Mouse (Mus musculus): ENCODE measurements around the gene Tex46.

The Tex46 gene

GRCm38 (mm10) chr4:136610387-136610856, at the start of gene Tex46:
Gene Tex46 (plus strand): TSS chr4:136610437.
- DNase-seq = no peak

GRCm38 (mm10) chr4:136562755-136563154, 47.5 kb upstream of the Tex46 start:
- DNase-seq = no peak

GRCm38 (mm10) chr4:136568629-136569028, 41.6 kb upstream of the Tex46 start:
- DNase-seq = no peak

- DNase-seq = no peak
These were observed 40.2 kb upstream of the Tex46 start for GRCm38 (mm10) chr4:136569998-136570397.

- DNase-seq = no peak
These were observed 28.4 kb upstream of the Tex46 start for GRCm38 (mm10) chr4:136581885-136582284.

- DNase-seq = no peak
These were observed 22.9 kb upstream of the Tex46 start for GRCm38 (mm10) chr4:136587221-136587827.

- no peak for DNase-seq
These were observed 22.2 kb upstream of the Tex46 start for GRCm38 (mm10) chr4:136588003-136588402.

- no peak for DNase-seq
These were observed 18.1 kb upstream of the Tex46 start for GRCm38 (mm10) chr4:136592111-136592510.

- no peak for DNase-seq
These were observed 16.2 kb upstream of the Tex46 start for GRCm38 (mm10) chr4:136594006-136594405.

- no peak for DNase-seq
These were observed 15.0 kb upstream of the Tex46 start for GRCm38 (mm10) chr4:136595221-136595620.

- DNase-seq = no peak
These were observed 11.9 kb upstream of the Tex46 start for GRCm38 (mm10) chr4:136598268-136598876.

- DNase-seq = no peak
These were observed 10.4 kb upstream of the Tex46 start for GRCm38 (mm10) chr4:136599869-136600268.

- DNase-seq = no peak
These were observed 9.7 kb upstream of the Tex46 start for GRCm38 (mm10) chr4:136600536-136600935.

GRCm38 (mm10) chr4:136601476-136601875, 8.8 kb upstream of the Tex46 start:
- DNase-seq = peak; percentile 77

GRCm38 (mm10) chr4:136602018-136602554, 8.2 kb upstream of the Tex46 start:
- DNase-seq = peak; percentile 29

GRCm38 (mm10) chr4:136602568-136602967, 7.7 kb upstream of the Tex46 start, which contains the start of gene Kdm1a:
Gene Kdm1a (minus strand): TSS chr4:136602723.
- DNase-seq = peak; percentile 97

GRCm38 (mm10) chr4:136605756-136606485, 4.3 kb upstream of the Tex46 start:
- no peak for DNase-seq

GRCm38 (mm10) chr4:136613657-136614056, 3.4 kb downstream of the Tex46 start:
- no peak for DNase-seq

GRCm38 (mm10) chr4:136621336-136621735, 11.1 kb downstream of the Tex46 start:
- no peak for DNase-seq

- no peak for DNase-seq
These were observed 11.7 kb downstream of the Tex46 start for GRCm38 (mm10) chr4:136621956-136622355.

GRCm38 (mm10) chr4:136622388-136622787, 12.2 kb downstream of the Tex46 start, which contains the start of gene Lactbl1:
Gene Lactbl1 (plus strand): TSS chr4:136622621.
- DNase-seq = no peak

- DNase-seq = no peak
These were observed 16.4 kb downstream of the Tex46 start for GRCm38 (mm10) chr4:136626590-136626989.

- peak; percentile 75 for DNase-seq
These were observed 21.2 kb downstream of the Tex46 start for GRCm38 (mm10) chr4:136631237-136631994.

Data from right cerebral cortex, postnatal 14 days (tissue).